Mouse (Mus musculus) neural tube, embryonic 15.5 days (tissue): Measurements from ENCODE around the gene Elovl5. TPM values are rescaled to one million over a fixed set of nuclear protein-coding genes. Genes with fewer than 3 reads are reported as not detected.

Experiments
- ATAC-seq: fragments of 200-750 bp; cut with Nextera tagmentation; 2 replicates; pipeline ENCODE4 v1.8.0; 2017; ENCODE audit warnings: mild to moderate bottlenecking, moderate TSS enrichment, moderate library complexity; ENCODE audit not compliant: low FRiP score
- H3K27ac ChIP-seq: fragments of 300-500 bp; sonication (generic); replicated peaks from 2 replicates; pipeline ENCODE4 v1.5.1; 2015; ENCODE audit warnings: mild to moderate bottlenecking, inconsistent platforms
- H3K27me3 ChIP-seq: fragments of 300-500 bp; sonication (generic); replicated peaks from 2 replicates; pipeline ENCODE4 v1.6.1; 2015; ENCODE audit warnings: inconsistent platforms
- H3K36me3 ChIP-seq: fragments of 300-500 bp; sonication (generic); 2 replicates; pipeline ENCODE4 v1.6.1; 2015; ENCODE audit warnings: inconsistent platforms
- H3K4me1 ChIP-seq: fragments of 300-500 bp; sonication (generic); 2 replicates; pipeline ENCODE4 v1.6.1; 2015; ENCODE audit warnings: inconsistent platforms
- H3K4me2 ChIP-seq: fragments of 300-500 bp; sonication (generic); 2 replicates; pipeline ENCODE4 v1.6.1; 2015; ENCODE audit warnings: inconsistent platforms, mild to moderate bottlenecking, moderate library complexity
- H3K4me3 ChIP-seq: fragments of 300-500 bp; sonication (generic); replicated peaks from 2 replicates; pipeline ENCODE4 v1.5.1; 2015; ENCODE audit warnings: mild to moderate bottlenecking, inconsistent platforms
- H3K9ac ChIP-seq: fragments of 300-500 bp; sonication (generic); replicated peaks from 2 replicates; pipeline ENCODE4 v1.6.1; 2015; ENCODE audit warnings: mild to moderate bottlenecking, inconsistent platforms
- H3K9me3 ChIP-seq: fragments of 300-500 bp; sonication (generic); replicated peaks from 2 replicates; pipeline ENCODE4 v1.6.1; 2016; ENCODE audit warnings: inconsistent platforms
- WGBS: fragments of 180-500 bp; shearing (Covaris S2); methylation state at CpG from one replicate; pipeline ENCODE4 v1.1.7; 2015; ENCODE audit warnings: mixed read lengths; 5-methylcytosine and 5-hydroxymethylcytosine counted together
- polyA plus RNA-seq: library from polyadenylated mRNA; unstranded; fragments of >200 nt; fragmentation: Nextera tagmentation; extraction: Ambion mirVana; gene quantifications from 2 replicates; pipeline ENCODE4 v1.2.1, GENCODE M21; 2015

Gene Elovl5
- 61.8 and 70.4 TPM in 2 replicates for polyA plus RNA-seq

DNA sequence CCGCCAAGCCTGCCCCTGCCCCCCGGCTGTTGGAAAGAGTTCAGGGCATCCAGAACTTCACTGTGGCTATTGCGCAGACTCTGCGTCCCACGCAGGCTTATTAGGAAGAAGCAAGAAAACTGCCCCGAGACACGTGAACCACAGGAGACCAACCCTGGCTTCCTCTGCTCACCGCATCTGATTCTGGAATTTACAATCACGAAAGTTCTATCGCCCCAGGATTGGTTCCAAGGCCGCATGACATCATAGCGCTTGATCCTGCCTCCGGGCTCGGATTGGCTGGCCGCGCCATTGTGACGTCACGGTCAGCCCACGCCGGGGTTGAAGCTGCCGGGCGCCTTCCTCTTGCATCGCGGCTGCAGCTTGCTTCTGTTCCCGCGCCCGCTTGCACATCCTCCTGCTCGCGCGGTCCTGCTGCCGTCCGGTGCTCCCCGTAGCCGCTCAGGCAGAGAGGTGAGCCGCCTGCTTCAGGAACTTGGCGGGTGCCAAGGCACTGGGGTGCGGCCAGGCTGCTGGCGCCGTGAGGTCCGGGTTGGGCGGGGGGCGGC, at the start of gene Elovl5:
Gene Elovl5, plus strand, starts transcription at position 291 of the 548 bp plus-strand sequence.
- H3K36me3 ChIP-seq: no peaks in the 10 kb centered on the region
- ATAC-seq: peak; percentile 97
- H3K9me3 ChIP-seq: no peaks in the 10 kb centered on the region
- peak within 1 kb of the TSS; percentile 96 for H3K27ac ChIP-seq
- peak within 1 kb of the TSS; percentile 86 for H3K4me2 ChIP-seq
- WGBS: under 1% methylated on average over 42 of the region's 42 CpGs
- no peaks in the 10 kb centered on the region for H3K27me3 ChIP-seq
- H3K4me3 ChIP-seq: peak within 1 kb of the TSS; percentile 96
- peak within 1 kb of the TSS; percentile 86 for H3K9ac ChIP-seq
- H3K4me1 ChIP-seq: peaks cover 34% of the 10 kb centered on the region

GRCm38 (mm10) chr9:77891501-77891900, 25.7 kb upstream of the Elovl5 start:
- WGBS: 69% methylated on average over 4 of the region's 4 CpGs
- no peaks in the 10 kb centered on the region for H3K27me3 ChIP-seq
- no peak overlapping the region for H3K9ac ChIP-seq
- no peak overlapping the region for H3K27ac ChIP-seq
- no peaks in the 10 kb centered on the region for H3K4me1 ChIP-seq
- H3K9me3 ChIP-seq: no peaks in the 10 kb centered on the region
- H3K4me2 ChIP-seq: no peak overlapping the region
- H3K4me3 ChIP-seq: no peak overlapping the region
- H3K36me3 ChIP-seq: no peaks in the 10 kb centered on the region
- no peak for ATAC-seq

DNA sequence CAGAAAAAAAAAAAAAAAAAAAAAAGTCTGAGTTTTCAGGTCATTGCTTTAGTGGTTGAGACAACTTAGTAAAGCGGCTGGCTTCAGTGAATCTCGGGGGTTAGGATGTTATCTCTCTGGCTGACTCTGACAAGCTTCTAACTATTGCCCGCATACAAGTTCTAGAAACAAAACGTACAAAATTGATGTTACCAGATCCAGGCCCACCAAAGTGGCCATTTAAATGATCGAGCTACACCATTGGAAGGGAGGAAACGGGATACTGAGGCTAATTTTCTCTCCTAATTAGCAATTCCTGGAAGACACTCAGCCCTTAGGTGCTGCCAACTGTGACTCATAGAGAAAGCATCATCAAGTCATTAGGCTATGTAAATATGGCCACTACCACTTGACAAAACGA, 18.6 kb upstream of the Elovl5 start:
- no peaks in the 10 kb centered on the region for H3K27me3 ChIP-seq
- no peak for ATAC-seq
- H3K4me2 ChIP-seq: no peak overlapping the region
- H3K36me3 ChIP-seq: no peaks in the 10 kb centered on the region
- H3K9ac ChIP-seq: no peak overlapping the region
- H3K4me3 ChIP-seq: no peak overlapping the region
- 57% methylated on average over 7 of the region's 7 CpGs for WGBS
- H3K27ac ChIP-seq: no peak overlapping the region
- H3K9me3 ChIP-seq: no peaks in the 10 kb centered on the region
- no peaks in the 10 kb centered on the region for H3K4me1 ChIP-seq

DNA sequence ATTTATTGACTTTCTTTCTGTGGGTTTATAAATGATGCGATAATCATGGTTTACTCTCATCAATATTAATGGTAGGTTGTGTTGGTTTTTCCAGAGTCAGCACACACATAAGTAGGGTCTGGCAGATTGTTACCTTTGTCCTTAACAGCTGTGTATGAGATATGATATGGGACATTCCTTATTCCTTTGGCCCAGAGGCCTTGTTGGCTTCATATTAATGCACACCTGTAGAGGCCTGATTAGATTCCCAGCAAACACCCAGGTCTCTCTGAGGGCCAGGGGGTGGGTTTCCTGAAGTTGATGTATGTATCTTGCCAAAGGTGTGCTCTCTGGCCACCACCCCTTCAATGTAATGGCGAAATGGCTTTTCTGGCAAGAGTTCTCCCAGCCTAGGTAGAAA, 13.0 kb upstream of the Elovl5 start:
- H3K4me3 ChIP-seq: no peak overlapping the region
- H3K36me3 ChIP-seq: no peaks in the 10 kb centered on the region
- no peaks in the 10 kb centered on the region for H3K27me3 ChIP-seq
- peaks cover under 1% of the 10 kb centered on the region for H3K4me1 ChIP-seq
- no peaks in the 10 kb centered on the region for H3K9me3 ChIP-seq
- no peak overlapping the region for H3K27ac ChIP-seq
- 92% methylated on average over 2 of the region's 2 CpGs for WGBS
- no peak for ATAC-seq
- no peak overlapping the region for H3K9ac ChIP-seq
- H3K4me2 ChIP-seq: no peak overlapping the region

DNA sequence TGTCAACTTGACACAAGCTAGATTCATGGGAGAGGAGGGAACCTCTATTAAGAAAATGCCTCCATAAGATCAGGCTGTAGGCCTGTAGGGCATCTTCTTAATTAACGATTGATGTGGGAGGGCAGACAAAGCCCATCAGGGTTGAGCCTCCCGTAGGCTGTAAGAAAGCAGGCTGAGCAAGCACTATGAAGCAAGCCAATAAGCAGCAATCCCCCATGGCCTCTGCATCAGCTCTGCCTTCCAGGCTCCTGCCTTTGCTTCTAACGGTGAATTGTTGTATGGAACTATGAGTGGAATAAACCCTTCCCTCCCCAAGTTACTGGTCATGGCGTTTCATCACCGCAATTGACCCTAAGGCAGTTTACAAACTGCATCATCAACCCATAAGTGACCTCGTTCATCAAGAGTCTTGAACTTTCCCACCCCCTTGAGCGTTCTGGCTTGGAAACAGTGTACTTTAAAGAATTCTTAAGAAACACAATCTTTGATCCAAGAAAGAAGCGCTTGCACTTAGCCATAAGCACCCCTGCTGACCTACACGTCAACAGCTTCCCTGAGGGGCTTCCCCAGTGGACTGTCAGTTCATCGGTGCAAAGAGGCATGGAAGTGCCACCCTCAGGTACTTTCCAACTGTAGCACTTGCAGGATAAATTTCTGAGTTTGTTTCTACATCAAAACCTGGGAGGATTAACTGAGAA, 7.4 kb upstream of the Elovl5 start:
- no peaks in the 10 kb centered on the region for H3K27me3 ChIP-seq
- H3K9me3 ChIP-seq: no peaks in the 10 kb centered on the region
- 12% methylated on average over 10 of the region's 10 CpGs for WGBS
- peak overlapping the region; percentile 68 for H3K4me3 ChIP-seq
- peaks cover 14% of the 10 kb centered on the region for H3K4me1 ChIP-seq
- H3K4me2 ChIP-seq: peak overlapping the region; percentile 75
- no peaks in the 10 kb centered on the region for H3K36me3 ChIP-seq
- peak overlapping the region; percentile 95 for H3K27ac ChIP-seq
- ATAC-seq: 0 out of 2 replicates have a peak, but pooled peaks have one; percentile 16
- H3K9ac ChIP-seq: peak overlapping the region; percentile 78

DNA sequence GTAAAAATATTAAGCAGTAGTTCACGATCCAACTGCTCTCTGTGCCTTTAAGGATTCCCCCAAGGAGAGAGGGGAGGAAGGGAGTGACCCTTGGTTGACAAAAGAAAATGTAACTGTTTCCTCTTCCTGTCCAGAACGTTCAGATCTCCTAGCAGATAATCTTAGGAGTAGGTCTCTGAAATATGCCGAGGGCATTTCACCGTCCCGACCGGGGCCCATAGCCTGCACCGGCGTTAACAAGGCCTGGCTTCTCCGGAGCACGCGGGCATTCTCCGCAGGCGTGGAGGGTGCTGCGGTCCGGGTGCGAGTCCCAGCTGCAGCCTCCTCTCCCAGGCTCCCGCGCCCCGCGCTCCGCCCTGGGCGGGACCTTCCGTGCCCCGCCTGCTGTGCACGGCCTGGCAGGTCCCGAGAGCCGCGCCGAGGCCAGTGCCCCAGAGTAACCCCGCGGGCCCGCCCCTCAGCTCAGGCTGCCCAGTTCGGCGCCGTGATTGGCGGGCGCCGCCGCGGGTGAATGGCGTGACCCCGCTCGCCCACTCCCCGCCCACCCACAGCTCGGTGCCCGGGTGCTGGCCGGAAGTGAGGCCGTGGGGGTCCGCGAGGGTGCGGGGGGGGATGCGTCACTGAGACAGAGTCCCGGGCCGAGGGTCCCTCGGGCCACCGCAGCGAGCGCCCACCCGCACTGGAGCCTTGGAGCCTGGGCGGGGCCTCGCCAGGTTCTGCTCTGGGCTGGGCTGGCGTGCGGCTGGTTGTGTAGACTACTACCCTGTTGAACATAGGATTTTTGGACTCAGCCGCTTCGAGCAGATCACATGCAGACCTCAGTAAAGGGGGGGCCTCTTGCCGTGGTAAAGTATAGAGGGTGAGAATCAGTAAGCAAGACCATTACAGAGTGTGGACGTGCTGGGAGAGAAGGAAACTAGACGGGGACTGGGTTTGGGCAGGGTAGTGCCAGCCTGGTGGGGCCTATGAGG, 6.6 kb upstream of the Elovl5 start:
- Histone ChIP-seq H3K4me3 (peak overlapping the region; percentile 68), H3K4me1 (peaks cover 14% of the 10 kb centered on the region), H3K9me3 (no peaks in the 10 kb centered on the region), H3K4me2 (peak overlapping the region; percentile 75), H3K27ac (peak overlapping the region; percentile 95), H3K9ac (peak overlapping the region; percentile 78), H3K27me3 (no peaks in the 10 kb centered on the region), H3K36me3 (no peaks in the 10 kb centered on the region)
- ATAC-seq: peak; percentile 96
- WGBS: under 1% methylated on average over 66 of the region's 68 CpGs

GRCm38 (mm10) chr9:77911508-77912229, 5.5 kb upstream of the Elovl5 start:
- Histone ChIP-seq H3K9me3 (no peaks in the 10 kb centered on the region), H3K4me3 (peak overlapping the region; percentile 68), H3K27ac (peak overlapping the region; percentile 95; the same call in 1 of the 2 replicates), H3K27me3 (no peaks in the 10 kb centered on the region), H3K4me1 (peaks cover 14% of the 10 kb centered on the region), H3K4me2 (peak overlapping the region; percentile 75), H3K9ac (peak overlapping the region; percentile 78; the same call in 1 of the 2 replicates), H3K36me3 (no peaks in the 10 kb centered on the region)
- WGBS: 41% methylated on average over 7 of the region's 7 CpGs
- ATAC-seq: no peak

GRCm38 (mm10) chr9:77912246-77912645, 4.9 kb upstream of the Elovl5 start:
- Histone ChIP-seq H3K4me2 (0 out of 2 replicates have a peak overlapping the region, but pooled peaks have one; percentile 75), H3K9ac (no peak overlapping the region), H3K9me3 (no peaks in the 10 kb centered on the region), H3K27ac (no peak overlapping the region), H3K4me3 (no peak overlapping the region), H3K4me1 (peaks cover 14% of the 10 kb centered on the region), H3K27me3 (no peaks in the 10 kb centered on the region), H3K36me3 (no peaks in the 10 kb centered on the region)
- no peak for ATAC-seq
- WGBS: 88% methylated on average over 6 of the region's 6 CpGs

DNA sequence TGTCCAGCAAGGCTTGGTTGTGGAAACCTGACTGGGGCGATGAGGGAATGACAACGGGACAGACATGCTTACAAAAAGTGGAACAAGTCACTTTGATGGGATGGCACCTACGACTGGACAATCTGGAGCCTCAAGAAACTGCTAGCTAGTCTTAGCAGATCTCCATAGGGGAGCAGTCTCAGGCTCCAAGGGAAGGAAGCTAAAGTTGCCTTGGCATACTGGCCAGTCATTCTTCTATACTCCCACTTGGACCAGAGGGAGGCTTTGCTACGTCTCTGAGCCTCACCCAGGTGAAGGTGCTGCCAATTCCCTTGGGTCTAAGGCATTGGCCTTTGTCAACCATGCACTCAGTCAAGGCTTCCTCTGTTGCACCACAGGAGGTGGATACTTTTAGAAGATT, 2.5 kb upstream of the Elovl5 start:
- WGBS: 84% methylated on average over 4 of the region's 4 CpGs

GRCm38 (mm10) chr9:77915791-77916190, 1.4 kb upstream of the Elovl5 start:
- no peak overlapping the region for H3K9ac ChIP-seq
- H3K27ac ChIP-seq: no peak overlapping the region
- H3K9me3 ChIP-seq: no peaks in the 10 kb centered on the region
- H3K27me3 ChIP-seq: no peaks in the 10 kb centered on the region
- peaks cover 29% of the 10 kb centered on the region for H3K4me1 ChIP-seq
- H3K36me3 ChIP-seq: no peaks in the 10 kb centered on the region
- H3K4me2 ChIP-seq: no peak overlapping the region
- H3K4me3 ChIP-seq: no peak overlapping the region
- 51% methylated on average over 4 of the region's 4 CpGs for WGBS
- ATAC-seq: no peak

More for the DNA sequence above, 2.5 kb upstream of the Elovl5 start:
- Histone ChIP-seq H3K27me3 (no peaks in the 10 kb centered on the region), H3K4me3 (no peak overlapping the region), H3K36me3 (no peaks in the 10 kb centered on the region), H3K9ac (no peak overlapping the region), H3K4me2 (no peak overlapping the region), H3K9me3 (no peaks in the 10 kb centered on the region), H3K27ac (no peak overlapping the region), H3K4me1 (peaks cover 25% of the 10 kb centered on the region)
- ATAC-seq: no peak

- Histone ChIP-seq H3K4me3 (peak overlapping the region; percentile 96), H3K9ac (peak overlapping the region; percentile 86), H3K27me3 (no peaks in the 10 kb centered on the region), H3K36me3 (no peaks in the 10 kb centered on the region), H3K9me3 (no peaks in the 10 kb centered on the region), H3K4me1 (peaks cover 34% of the 10 kb centered on the region), H3K4me2 (peak overlapping the region; percentile 86), H3K27ac (peak overlapping the region; percentile 96)
- under 1% methylated on average over 45 of the region's 45 CpGs for WGBS
- peak; percentile 76 for ATAC-seq
Observed at GRCm38 (mm10) chr9:77917622-77918131, 513 bp downstream of the Elovl5 start.
